Mouse (Mus musculus): ENCODE results near the gene Mmp9.

- TF ChIP-seq CTCF (IDR thresholded peaks at IDR 0.05) (no peak), POLR2A (IDR thresholded peaks at IDR 0.05; ENCODE audit: insufficient read depth, low read depth, low read length) (no peak), EP300 (IDR thresholded peaks at IDR 0.05; ENCODE audit: insufficient read depth, low read depth, low read length) (no peak)
Observed at GRCm38 (mm10) chr2:164996848-164997720, 56.5 kb downstream of the Mmp9 start.
